Mouse (Mus musculus): Measurements from ENCODE around the gene Kif18a. TPM values are rescaled to one million over a fixed set of nuclear protein-coding genes. Genes with fewer than 3 reads are reported as not detected.

Kif18a gene
- polyA plus RNA-seq, 1 experiment from 2014 or later: 4.3 TPM

GRCm38 (mm10) chr2:109334237-109334636, 53.7 kb downstream of the Kif18a start:
- Histone ChIP-seq H3K36me3 (ENCODE audit: control insufficient read depth, insufficient read depth, low read length) (no peaks in the 10 kb centered on the region), H3K4me3 (ENCODE audit: low read depth, low read length) (no peak overlapping the region), H3K4me1 (replicated peaks; ENCODE audit: control insufficient read depth, insufficient read depth) (no peaks in the 10 kb centered on the region), H3K27ac (replicated peaks) (no peak overlapping the region), H3K27me3 (ENCODE audit: control insufficient read depth, insufficient read depth, low read length) (no peaks in the 10 kb centered on the region), H3K9me3 (ENCODE audit: control insufficient read depth, low read length) (no peaks in the 10 kb centered on the region), H3K4me2 (replicated peaks; ENCODE audit: low read depth) (no peak overlapping the region), H3K9ac (ENCODE audit: low read length) (no peak overlapping the region)
- 92% methylated on average over 5 of the region's 5 CpGs for WGBS
- TF ChIP-seq EP300 (optimal IDR thresholded peaks at IDR 0.05) (no peak), CTCF (IDR thresholded peaks at IDR 0.05; ENCODE audit: low read depth) (no peak)
- DNase-seq (ENCODE audit: low spot score): no peak
- ATAC-seq (ENCODE audit: low FRiP score, low TSS enrichment): no peak

GRCm38 (mm10) chr2:109335765-109336164, 55.2 kb downstream of the Kif18a start:
- H3K27ac ChIP-seq (replicated peaks): no peak overlapping the region
- no peak overlapping the region for H3K9ac ChIP-seq (ENCODE audit: low read length)
- no peak overlapping the region for H3K4me2 ChIP-seq (replicated peaks; ENCODE audit: low read depth)
- no peaks in the 10 kb centered on the region for H3K36me3 ChIP-seq (ENCODE audit: control insufficient read depth, insufficient read depth, low read length)
- DNase-seq (ENCODE audit: low spot score): no peak
- WGBS: 87% methylated on average over 1 of the region's 1 CpGs
- ATAC-seq (ENCODE audit: low FRiP score, low TSS enrichment): no peak
- H3K4me3 ChIP-seq (ENCODE audit: low read depth, low read length): no peak overlapping the region
- no peaks in the 10 kb centered on the region for H3K9me3 ChIP-seq (ENCODE audit: control insufficient read depth, low read length)
- no peak for TF ChIP-seq CTCF (IDR thresholded peaks at IDR 0.05; ENCODE audit: low read depth)
- no peak for TF ChIP-seq EP300 (optimal IDR thresholded peaks at IDR 0.05)
- no peaks in the 10 kb centered on the region for H3K4me1 ChIP-seq (replicated peaks; ENCODE audit: control insufficient read depth, insufficient read depth)
- no peaks in the 10 kb centered on the region for H3K27me3 ChIP-seq (ENCODE audit: control insufficient read depth, insufficient read depth, low read length)

- DNase-seq (ENCODE audit: low spot score) (no peak), ATAC-seq (ENCODE audit: low FRiP score, low TSS enrichment) (no peak)
- no peaks in the 10 kb centered on the region for H3K4me1 ChIP-seq (replicated peaks; ENCODE audit: control insufficient read depth, insufficient read depth)
- H3K27me3 ChIP-seq (ENCODE audit: control insufficient read depth, insufficient read depth, low read length): no peaks in the 10 kb centered on the region
- H3K9ac ChIP-seq (ENCODE audit: low read length): no peak overlapping the region
- no peak overlapping the region for H3K4me2 ChIP-seq (replicated peaks; ENCODE audit: low read depth)
- no peaks in the 10 kb centered on the region for H3K36me3 ChIP-seq (ENCODE audit: control insufficient read depth, insufficient read depth, low read length)
- H3K9me3 ChIP-seq (ENCODE audit: control insufficient read depth, low read length): no peaks in the 10 kb centered on the region
- TF ChIP-seq EP300 (optimal IDR thresholded peaks at IDR 0.05): no peak
- no peak for TF ChIP-seq CTCF (IDR thresholded peaks at IDR 0.05; ENCODE audit: low read depth)
- H3K27ac ChIP-seq (replicated peaks): no peak overlapping the region
- H3K4me3 ChIP-seq (ENCODE audit: low read depth, low read length): no peak overlapping the region
- 92% methylated on average over 4 of the region's 4 CpGs for WGBS
These were observed 64.8 kb downstream of the Kif18a start for GRCm38 (mm10) chr2:109345386-109345785.

GRCm38 (mm10) chr2:109348742-109349141, 68.2 kb downstream of the Kif18a start:
- Histone ChIP-seq H3K4me3 (ENCODE audit: low read depth, low read length) (no peak overlapping the region), H3K4me1 (replicated peaks; ENCODE audit: control insufficient read depth, insufficient read depth) (no peaks in the 10 kb centered on the region), H3K27me3 (ENCODE audit: control insufficient read depth, insufficient read depth, low read length) (no peaks in the 10 kb centered on the region), H3K36me3 (ENCODE audit: control insufficient read depth, insufficient read depth, low read length) (no peaks in the 10 kb centered on the region), H3K4me2 (replicated peaks; ENCODE audit: low read depth) (no peak overlapping the region), H3K27ac (replicated peaks) (no peak overlapping the region), H3K9ac (ENCODE audit: low read length) (no peak overlapping the region), H3K9me3 (ENCODE audit: control insufficient read depth, low read length) (no peaks in the 10 kb centered on the region)
- ATAC-seq (ENCODE audit: low FRiP score, low TSS enrichment) (no peak), DNase-seq (ENCODE audit: low spot score) (no peak)
- 70% methylated on average over 4 of the region's 4 CpGs for WGBS
- no peak for TF ChIP-seq EP300 (optimal IDR thresholded peaks at IDR 0.05)
- no peak for TF ChIP-seq CTCF (IDR thresholded peaks at IDR 0.05; ENCODE audit: low read depth)

- WGBS: 32% methylated on average over 3 of the region's 3 CpGs
- Histone ChIP-seq H3K4me1 (replicated peaks; ENCODE audit: control insufficient read depth, insufficient read depth) (no peaks in the 10 kb centered on the region), H3K4me3 (ENCODE audit: low read depth, low read length) (no peak overlapping the region), H3K27ac (replicated peaks) (no peak overlapping the region), H3K4me2 (replicated peaks; ENCODE audit: low read depth) (no peak overlapping the region), H3K9ac (ENCODE audit: low read length) (no peak overlapping the region), H3K36me3 (ENCODE audit: control insufficient read depth, insufficient read depth, low read length) (no peaks in the 10 kb centered on the region), H3K9me3 (ENCODE audit: control insufficient read depth, low read length) (no peaks in the 10 kb centered on the region), H3K27me3 (ENCODE audit: control insufficient read depth, insufficient read depth, low read length) (no peaks in the 10 kb centered on the region)
- TF ChIP-seq CTCF (IDR thresholded peaks at IDR 0.05; ENCODE audit: low read depth) (no peak), EP300 (optimal IDR thresholded peaks at IDR 0.05) (no peak)
- ATAC-seq (ENCODE audit: low FRiP score, low TSS enrichment) (no peak), DNase-seq (ENCODE audit: low spot score) (no peak)
These were observed 78.1 kb downstream of the Kif18a start for GRCm38 (mm10) chr2:109358456-109359141.

- H3K9me3 ChIP-seq (ENCODE audit: control insufficient read depth, low read length): no peaks in the 10 kb centered on the region
- no peak overlapping the region for H3K4me3 ChIP-seq (ENCODE audit: low read depth, low read length)
- H3K27ac ChIP-seq (replicated peaks): no peak overlapping the region
- DNase-seq (ENCODE audit: low spot score) (no peak), ATAC-seq (ENCODE audit: low FRiP score, low TSS enrichment) (no peak)
- no peak overlapping the region for H3K4me2 ChIP-seq (replicated peaks; ENCODE audit: low read depth)
- 72% methylated on average over 1 of the region's 1 CpGs for WGBS
- H3K9ac ChIP-seq (ENCODE audit: low read length): no peak overlapping the region
- H3K27me3 ChIP-seq (ENCODE audit: control insufficient read depth, insufficient read depth, low read length): no peaks in the 10 kb centered on the region
- no peaks in the 10 kb centered on the region for H3K4me1 ChIP-seq (replicated peaks; ENCODE audit: control insufficient read depth, insufficient read depth)
- TF ChIP-seq CTCF (IDR thresholded peaks at IDR 0.05; ENCODE audit: low read depth) (no peak), EP300 (optimal IDR thresholded peaks at IDR 0.05) (no peak)
- no peaks in the 10 kb centered on the region for H3K36me3 ChIP-seq (ENCODE audit: control insufficient read depth, insufficient read depth, low read length)
These were observed 85.4 kb downstream of the Kif18a start for GRCm38 (mm10) chr2:109365962-109366361.
